Mouse (Mus musculus): ENCODE measurements around the gene Cfap43.

- no peak for TF ChIP-seq CTCF (conservative IDR thresholded peaks at IDR 0.05; ENCODE audit: insufficient read depth, insufficient read length, low read depth, low read length)
- no peak for TF ChIP-seq POLR2A (IDR thresholded peaks at IDR 0.05; ENCODE audit: low read depth, low read length)
Measured at GRCm38 (mm10) chr19:47936938-47937337, 17.9 kb upstream of the Cfap43 start.

Measured in kidney, adult 2 months (tissue).